Mouse (Mus musculus): ENCODE data around the gene Zcchc14.

GRCm38 (mm10) chr8:121636180-121636579 is 16.5 kb downstream of the Zcchc14 start:
- TF ChIP-seq CTCF (IDR thresholded peaks at IDR 0.05; ENCODE audit: low read depth, low read length) (no peak), GATA1 (IDR thresholded peaks at IDR 0.05; ENCODE audit: borderline replicate concordance, low read length) (no peak), POLR2AphosphoS5 (IDR thresholded peaks at IDR 0.05; ENCODE audit: insufficient replicate concordance, low read depth, low read length) (no peak), GATA2 (IDR thresholded peaks at IDR 0.05; ENCODE audit: borderline replicate concordance, low read depth, low read length) (no peak), TAL1 (conservative IDR thresholded peaks at IDR 0.05; ENCODE audit: low read depth, low read length) (no peak)

Data from G1E (cell line).